Mouse (Mus musculus) embryonic fibroblast, embryonic 13.5 days (primary cell): ENCODE data around the gene Gm10401. TPM values are rescaled to one million over a fixed set of nuclear protein-coding genes. Genes with fewer than 3 reads are reported as not detected.
A peak's percentile ranks its signal among the peaks of the same experiment; 100 is the strongest.
"Not testable (repeated sequence)": the region's sequence is repeated elsewhere in the genome, so short reads cannot be mapped to it uniquely, and the experiment has no call there.

Experiments used
- H3K27ac ChIP-seq: 2 replicates; pipeline ENCODE4 v1.5.1; 2012; ENCODE audit warnings: low read length, control low read depth, inconsistent platforms; ENCODE audit not compliant: insufficient read depth
- H3K4me1 ChIP-seq: 2 replicates; pipeline ENCODE4 v1.6.1; 2011; ENCODE audit warnings: low read length; ENCODE audit not compliant: control insufficient read depth, insufficient read depth
- H3K4me3 ChIP-seq: 2 replicates; pipeline ENCODE4 v1.5.1; 2011; ENCODE audit warnings: mild to moderate bottlenecking, control low read depth, low read length; ENCODE audit not compliant: insufficient read depth
- CTCF ChIP-seq: IDR thresholded peaks from 2 replicates; pipeline ENCODE4 v1.5.1; 2011; ENCODE audit warnings: mild to moderate bottlenecking, control low read depth, low read length, moderate library complexity, borderline replicate concordance; ENCODE audit not compliant: insufficient read depth
- POLR2A ChIP-seq: IDR thresholded peaks from 2 replicates; pipeline ENCODE4 v1.6.1; 2011; ENCODE audit warnings: low read depth, mild to moderate bottlenecking, control low read depth, low read length, moderate library complexity
- polyA plus RNA-seq: library from polyadenylated mRNA; stranded (reverse); fragments of >200 nt; gene quantifications from 2 replicates; pipeline ENCODE4 v1.2.4, GENCODE M21; 2011; ENCODE audit warnings: low read depth; ENCODE audit not compliant: missing spikeins, insufficient read length

Gm10401 gene
- polyA plus RNA-seq, 1 experiment, result not detected

DNA sequence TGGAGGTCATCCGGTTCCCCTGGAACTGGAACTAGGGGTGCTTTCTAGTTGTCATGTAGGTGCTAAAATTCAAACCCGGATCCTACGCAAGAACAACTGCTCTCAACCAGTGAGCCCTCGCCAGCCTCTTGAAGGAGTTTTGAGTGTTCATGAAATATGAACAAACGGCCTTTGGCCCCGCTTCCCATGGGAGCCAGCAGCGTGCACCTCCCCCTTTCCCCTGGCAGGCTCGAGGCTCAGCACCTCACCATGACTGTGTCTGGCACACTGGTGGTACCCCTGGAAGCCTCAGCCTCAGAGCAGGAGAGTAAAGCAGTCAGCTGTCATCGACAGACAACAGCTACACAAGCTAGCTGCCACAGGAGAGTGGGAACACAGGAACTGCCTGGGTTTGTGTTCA, 1.9 kb upstream of the Gm10401 start:
- Histone ChIP-seq H3K4me3 (no peak overlapping the region), H3K4me1 (no peaks in the 10 kb centered on the region), H3K27ac (no peak overlapping the region)
- TF ChIP-seq POLR2A (no peak), CTCF (no peak)

DNA sequence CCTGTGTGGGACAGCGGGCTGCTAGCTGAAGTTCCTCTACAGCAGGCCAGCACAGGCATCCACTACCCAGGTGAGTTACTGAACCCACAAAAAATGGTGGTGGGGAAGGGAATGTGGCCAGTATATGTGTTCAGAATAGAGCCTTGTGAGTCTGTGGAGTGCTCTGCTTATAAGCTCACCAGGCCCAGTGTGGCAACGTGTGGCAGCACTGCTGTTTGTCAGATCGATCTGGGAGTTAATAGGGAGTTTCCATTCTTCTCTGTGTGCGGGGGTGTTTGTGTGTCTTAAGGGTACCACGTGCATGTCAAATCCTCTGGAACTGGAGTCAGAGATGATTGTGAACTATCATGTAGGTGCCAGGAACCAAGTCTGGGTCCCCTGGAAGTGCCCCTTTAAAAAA, 1.4 kb upstream of the Gm10401 start:
- H3K4me3 ChIP-seq, result no peak overlapping the region

DNA sequence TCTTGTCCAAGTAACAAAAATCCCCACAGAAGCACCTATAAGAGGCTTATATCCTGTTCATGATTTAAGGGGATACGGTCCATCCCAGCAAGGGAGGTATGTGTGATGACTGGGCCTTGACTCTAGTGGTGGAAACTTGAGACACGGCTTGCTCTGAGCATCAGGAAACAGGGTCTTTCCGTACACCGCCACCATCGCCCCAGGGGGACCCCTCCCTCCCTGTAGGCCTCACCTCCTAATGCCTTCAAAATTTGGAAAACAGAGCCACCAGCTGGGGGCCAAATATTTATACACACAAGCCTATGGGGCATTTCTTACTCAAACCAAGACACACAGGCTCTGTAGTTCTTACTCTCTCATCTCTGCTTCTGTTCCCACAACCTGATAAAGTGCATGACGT, 6.3 kb downstream of the Gm10401 start:
- Histone ChIP-seq H3K27ac (no peak overlapping the region), H3K4me3 (no peak overlapping the region), H3K4me1 (peaks cover 3% of the 10 kb centered on the region; the same call in 1 of the 2 replicates)
- no peak for TF ChIP-seq POLR2A

More for the DNA sequence above, 1.4 kb upstream of the Gm10401 start:
- TF ChIP-seq CTCF, result no peak
- TF ChIP-seq POLR2A, result no peak
- no peak overlapping the region for H3K27ac ChIP-seq
- H3K4me1 ChIP-seq, result no peaks in the 10 kb centered on the region

DNA sequence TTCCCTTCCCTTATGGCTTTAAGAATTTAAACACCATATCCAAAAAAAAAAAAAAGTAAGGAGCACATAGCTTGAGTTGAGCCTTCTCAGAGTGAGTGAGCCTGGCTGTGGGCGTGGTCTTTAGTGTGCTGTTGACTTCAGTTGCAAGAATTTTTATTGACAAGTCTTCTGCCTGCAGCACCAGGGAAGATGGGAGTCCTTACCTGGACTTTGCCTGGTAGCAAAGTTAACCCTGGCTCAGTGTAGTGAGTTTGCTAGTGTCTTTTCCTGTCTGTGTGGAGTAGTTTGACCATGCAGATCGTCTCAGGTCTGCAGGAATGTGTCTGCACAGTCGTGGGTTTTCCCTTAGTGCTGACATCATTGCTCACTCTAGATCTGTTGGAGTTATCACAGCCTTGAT, 7.1 kb downstream of the Gm10401 start:
- H3K4me3 ChIP-seq, result no peak overlapping the region
- peaks cover 3% of the 10 kb centered on the region; the same call in 1 of the 2 replicates for H3K4me1 ChIP-seq
- TF ChIP-seq POLR2A (no peak), CTCF (no peak)
- H3K27ac ChIP-seq, result no peak overlapping the region

DNA sequence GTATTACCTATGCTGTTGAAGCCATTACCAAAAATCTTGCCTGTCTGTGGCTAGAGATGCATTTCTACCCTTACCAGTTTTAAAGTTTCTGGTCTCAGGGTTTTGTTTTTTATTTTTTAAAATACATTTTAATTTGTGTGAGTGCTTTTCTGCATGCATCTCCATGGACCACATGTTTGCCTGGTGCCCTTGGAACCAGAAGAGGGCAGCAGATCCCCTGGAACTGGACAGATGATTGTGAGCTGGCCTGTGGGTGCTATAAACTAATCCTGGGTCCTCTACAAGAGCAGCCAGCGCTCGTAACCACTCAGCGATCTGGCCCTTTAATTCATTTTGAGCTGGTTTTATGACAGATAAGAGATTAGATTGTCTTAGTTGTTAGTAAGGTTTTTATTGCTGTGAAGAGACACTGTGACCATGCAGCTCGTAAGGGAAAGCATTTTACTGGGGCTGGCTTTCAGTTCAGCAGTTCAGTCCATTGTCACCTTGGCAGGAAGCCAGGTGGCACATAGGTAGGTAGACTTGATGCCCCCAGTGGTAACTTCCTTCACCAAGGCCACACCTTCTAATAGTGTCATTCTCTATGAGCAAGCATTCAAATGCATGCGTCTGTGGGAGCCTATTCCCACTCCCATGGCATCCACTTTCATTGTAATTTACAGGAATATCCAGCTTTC, 8.4 kb downstream of the Gm10401 start:
- no peak overlapping the region for H3K27ac ChIP-seq
- H3K4me1 ChIP-seq, result peaks cover 3% of the 10 kb centered on the region; the same call in 1 of the 2 replicates
- TF ChIP-seq POLR2A (no peak), CTCF (no peak)
- H3K4me3 ChIP-seq, result no peak overlapping the region

DNA sequence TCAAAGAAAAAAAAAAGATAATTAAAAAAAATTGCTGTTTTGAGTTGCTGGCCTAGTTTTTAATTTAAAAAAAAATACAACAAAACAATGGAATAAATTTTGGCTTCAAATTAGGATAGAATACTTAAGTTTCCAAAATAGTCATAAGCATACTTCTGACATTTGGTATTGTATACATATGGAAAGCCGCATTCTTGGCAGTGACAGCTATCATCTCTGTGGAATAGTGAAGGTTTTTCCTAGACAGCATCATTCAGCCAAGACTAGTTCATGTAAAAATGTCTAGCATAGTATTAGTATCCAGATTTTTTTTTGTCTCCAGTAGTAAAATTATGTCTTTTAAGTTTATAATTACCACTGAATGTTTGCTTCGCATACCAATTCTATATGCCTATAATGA, 12.4 kb downstream of the Gm10401 start:
- TF ChIP-seq CTCF (no peak), POLR2A (no peak)
- H3K27ac ChIP-seq, result no peak overlapping the region
- no peak overlapping the region for H3K4me3 ChIP-seq
- H3K4me1 ChIP-seq, result no peaks in the 10 kb centered on the region

DNA sequence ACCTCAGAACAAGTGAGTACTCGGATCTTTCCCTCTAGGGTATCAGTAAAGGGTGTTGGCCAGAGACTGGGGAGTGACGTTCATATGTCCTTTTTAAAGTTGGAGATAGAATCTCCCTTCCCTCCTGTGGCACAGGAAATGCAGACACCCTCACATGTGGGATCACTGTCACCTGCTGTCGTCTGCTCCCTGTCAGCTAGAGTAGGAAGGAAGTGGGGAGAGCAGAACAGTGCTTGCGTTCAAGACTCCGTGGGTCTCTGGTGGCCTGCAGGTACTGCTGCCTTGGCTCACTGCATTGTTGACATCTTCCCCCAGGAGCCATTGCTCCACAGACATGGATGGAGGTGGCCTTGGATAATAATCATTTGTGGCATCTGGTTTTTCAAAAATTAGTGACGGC, 14.6 kb downstream of the Gm10401 start:
- Histone ChIP-seq H3K27ac (no peak overlapping the region), H3K4me1 (no peaks in the 10 kb centered on the region), H3K4me3 (no peak overlapping the region)
- no peak for TF ChIP-seq CTCF
- TF ChIP-seq POLR2A, result no peak

- no peaks in the 10 kb centered on the region for H3K4me1 ChIP-seq
- H3K4me3 ChIP-seq, result no peak overlapping the region
- no peak overlapping the region for H3K27ac ChIP-seq
- no peak for TF ChIP-seq CTCF
- TF ChIP-seq POLR2A, result no peak
These were observed 16.5 kb downstream of the Gm10401 start for GRCm38 (mm10) chr5:115081636-115082035.

DNA sequence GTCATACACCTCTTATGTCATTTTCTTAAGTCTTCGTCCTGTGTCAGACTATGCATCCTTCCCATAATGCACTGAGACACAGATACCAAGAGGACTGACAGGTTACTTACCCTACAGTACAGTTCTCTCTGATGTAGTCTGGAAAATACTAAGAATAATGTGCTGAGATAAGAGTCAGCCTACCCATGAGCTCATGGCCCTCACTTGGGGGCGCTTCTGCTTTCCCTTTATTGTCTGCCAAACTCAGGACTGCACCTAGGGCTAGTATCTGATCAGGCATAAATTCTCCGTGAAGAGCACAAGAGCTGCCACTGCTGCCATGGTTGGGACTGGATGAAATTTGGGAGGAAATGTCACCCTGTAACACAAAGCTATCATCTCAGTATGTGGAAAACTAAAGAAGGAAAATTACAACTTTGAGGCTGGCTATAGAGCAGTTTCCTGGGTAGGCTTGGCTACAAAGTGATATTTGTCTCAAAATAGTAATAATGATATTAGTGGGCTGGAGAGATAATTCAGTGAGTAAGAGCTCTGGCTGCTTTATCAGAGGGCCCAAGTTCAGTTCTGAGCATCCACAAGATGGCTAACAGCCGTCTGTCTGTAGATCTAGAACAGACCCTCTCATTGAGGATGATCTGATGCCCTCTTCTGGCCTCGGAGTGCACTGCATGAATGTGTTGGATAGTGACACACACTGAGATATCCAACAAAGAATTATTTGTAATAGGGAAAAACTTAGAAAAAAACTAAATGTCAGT, 21.8 kb downstream of the Gm10401 start:
- Histone ChIP-seq H3K4me3 (no peak overlapping the region), H3K27ac (no peak overlapping the region), H3K4me1 (peaks cover 10% of the 10 kb centered on the region)
- TF ChIP-seq CTCF (peak; percentile 34; the same call in 1 of the 2 replicates), POLR2A (no peak)

GRCm38 (mm10) chr5:115074749-115075148, 23.3 kb downstream of the Gm10401 start:
- Histone ChIP-seq H3K27ac (no peak overlapping the region), H3K4me1 (peaks cover 12% of the 10 kb centered on the region), H3K4me3 (no peak overlapping the region)
- TF ChIP-seq CTCF, result no peak
- TF ChIP-seq POLR2A, result no peak

DNA sequence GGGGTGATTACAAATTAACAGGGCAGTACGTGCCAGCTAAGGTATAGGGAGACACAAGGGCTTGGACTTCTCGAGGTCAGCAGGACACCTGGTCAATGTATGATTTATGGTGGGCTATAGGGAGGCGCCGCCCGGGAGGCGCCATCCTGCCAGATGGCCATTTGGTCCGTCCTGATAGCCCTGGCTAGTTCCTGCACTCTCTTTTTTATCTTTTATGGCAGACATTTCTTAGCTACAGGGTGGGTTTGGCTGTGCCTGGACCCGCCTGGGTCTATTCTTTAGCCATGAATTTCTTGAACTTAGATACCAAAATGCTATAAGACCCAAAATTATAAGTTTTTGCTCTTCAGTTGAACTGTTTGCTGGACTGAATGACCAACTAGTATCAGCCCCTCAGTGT, 24.8 kb downstream of the Gm10401 start:
- H3K27ac ChIP-seq, H3K4me3 ChIP-seq: not testable (repeated sequence)
- peaks cover 19% of the 10 kb centered on the region for H3K4me1 ChIP-seq
